Mouse (Mus musculus) frontal cortex, postnatal 10 days (tissue): ENCODE measurements around the gene Itsn1.

Experiments
- DNase-seq, 2 experiments: peaks; one replicate each; pipeline ENCODE4 v3.0.0; 2022; ENCODE audit warnings: low spot score in 2 of 2, mixed read lengths in 1 of 2

Gene Itsn1

GRCm38 (mm10) chr16:91768586-91768985 lies 39.5 kb downstream of the Itsn1 start:
- DNase-seq = no peak

GRCm38 (mm10) chr16:91769911-91770310 lies 40.8 kb downstream of the Itsn1 start:
- no peak for DNase-seq

- DNase-seq = no peak
Observed at GRCm38 (mm10) chr16:91770662-91771061, 41.6 kb downstream of the Itsn1 start.

GRCm38 (mm10) chr16:91771334-91771733 lies 42.3 kb downstream of the Itsn1 start:
- DNase-seq = no peak

- no peak for DNase-seq
Observed at GRCm38 (mm10) chr16:91772586-91772985, 43.5 kb downstream of the Itsn1 start.

GRCm38 (mm10) chr16:91779576-91779975 lies 50.5 kb downstream of the Itsn1 start:
- no peak for DNase-seq

GRCm38 (mm10) chr16:91780151-91780550 lies 51.1 kb downstream of the Itsn1 start:
- DNase-seq = no peak

- no peak for DNase-seq
Observed at GRCm38 (mm10) chr16:91780826-91781225, 51.7 kb downstream of the Itsn1 start.

- no peak for DNase-seq
Observed at GRCm38 (mm10) chr16:91783191-91783590, 54.1 kb downstream of the Itsn1 start.

- no peak for DNase-seq
Observed at GRCm38 (mm10) chr16:91784298-91784697, 55.2 kb downstream of the Itsn1 start.

- DNase-seq = peak in 1 of 2 experiments; percentile 27
Observed at GRCm38 (mm10) chr16:91786425-91786824, 57.3 kb downstream of the Itsn1 start.

GRCm38 (mm10) chr16:91789728-91790127 lies 60.6 kb downstream of the Itsn1 start:
- no peak for DNase-seq

GRCm38 (mm10) chr16:91792477-91793196 lies 63.6 kb downstream of the Itsn1 start:
- no peak for DNase-seq

GRCm38 (mm10) chr16:91793507-91794278 lies 64.6 kb downstream of the Itsn1 start:
- no peak for DNase-seq

GRCm38 (mm10) chr16:91794306-91794705 lies 65.2 kb downstream of the Itsn1 start:
- no peak for DNase-seq

GRCm38 (mm10) chr16:91795044-91795443 lies 66.0 kb downstream of the Itsn1 start:
- DNase-seq = no peak

GRCm38 (mm10) chr16:91795606-91796005 lies 66.5 kb downstream of the Itsn1 start:
- DNase-seq = no peak

GRCm38 (mm10) chr16:91801426-91801825 lies 72.3 kb downstream of the Itsn1 start:
- no peak for DNase-seq

- no peak for DNase-seq
Observed at GRCm38 (mm10) chr16:91802461-91803062, 73.5 kb downstream of the Itsn1 start.

GRCm38 (mm10) chr16:91804418-91804817 lies 75.3 kb downstream of the Itsn1 start:
- DNase-seq = no peak

GRCm38 (mm10) chr16:91804831-91805230 lies 75.8 kb downstream of the Itsn1 start:
- no peak for DNase-seq

GRCm38 (mm10) chr16:91810235-91810634 lies 81.2 kb downstream of the Itsn1 start:
- no peak for DNase-seq

GRCm38 (mm10) chr16:91811339-91811738 lies 82.3 kb downstream of the Itsn1 start:
- DNase-seq = no peak
